Mouse (Mus musculus) left cerebral cortex, postnatal 25 days (tissue): Measurements from ENCODE around the gene Vmn2r19. TPM values are rescaled to one million over a fixed set of nuclear protein-coding genes. Genes with fewer than 3 reads are reported as not detected.

Experiments
- total RNA-seq, 2 experiments: library from RNA; stranded (reverse); gene quantifications; 2 replicates each; pipeline ENCODE4 v1.2.3; 2021

Gene Vmn2r19
- total RNA-seq, 2 experiments from 2014 or later: not detected

Other genes starting within 250 kb of the Vmn2r19 start
- gene Clec4a2, start 201.9 kb upstream of the Vmn2r19 start, total RNA-seq: 1 to 10 TPM; 1.9 to 2.3 TPM
- not detected for gene Clec4b2, start 135.4 kb upstream of the Vmn2r19 start, total RNA-seq
- not detected for gene Clec4n, start 78.5 kb upstream of the Vmn2r19 start, total RNA-seq
- gene Clec4d, start 46.2 kb upstream of the Vmn2r19 start, total RNA-seq: not detected
- not detected for gene Clec4e, start 18.5 kb upstream of the Vmn2r19 start, total RNA-seq
- not detected for gene Vmn2r20, start 109.8 kb downstream of the Vmn2r19 start, total RNA-seq
- gene Vmn2r21, start 225.1 kb downstream of the Vmn2r19 start, total RNA-seq: not detected